Mouse (Mus musculus) CD8-positive naive resting alpha-beta T cell, adult 2 months (primary cell): ENCODE measurements at regions not wholly inside any gene's neighbourhood (a gene's known extent, or its start where the extent isn't known, plus 50 kb on each side); places are given as distances from the start of the nearest gene placed in this dataset.
"Not testable (repeated sequence)": the region's sequence is repeated elsewhere in the genome, so short reads cannot be mapped to it uniquely, and the experiment has no call there.

Experiments
- DNase-seq, 2 experiments: peaks; one replicate each; pipeline ENCODE4 v3.0.0; 2022; ENCODE audit warnings: low read depth in 2 of 2, low spot score in 2 of 2

DNA sequence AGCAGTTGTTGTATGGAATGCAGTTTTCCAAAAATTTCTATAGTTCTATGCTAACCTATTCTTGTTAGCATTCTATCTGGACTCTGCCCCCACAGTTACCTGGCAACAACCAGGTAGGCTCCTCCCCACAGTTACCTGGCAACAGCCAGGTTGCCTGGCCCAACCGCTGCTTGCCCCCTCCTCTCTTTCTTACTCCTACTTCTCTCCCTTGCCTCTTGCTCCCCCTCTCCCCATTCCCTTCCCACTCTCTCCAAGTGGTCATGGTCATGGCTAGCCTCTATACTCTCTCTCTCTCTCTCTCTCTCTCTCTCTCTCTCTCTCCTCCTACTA lies 70.4 kb upstream of the Cpsf6 start:
- no peak for DNase-seq

- DNase-seq = no peak
Measured at GRCm38 (mm10) chr10:117449416-117450239, 69.8 kb upstream of the Cpsf6 start.

DNA sequence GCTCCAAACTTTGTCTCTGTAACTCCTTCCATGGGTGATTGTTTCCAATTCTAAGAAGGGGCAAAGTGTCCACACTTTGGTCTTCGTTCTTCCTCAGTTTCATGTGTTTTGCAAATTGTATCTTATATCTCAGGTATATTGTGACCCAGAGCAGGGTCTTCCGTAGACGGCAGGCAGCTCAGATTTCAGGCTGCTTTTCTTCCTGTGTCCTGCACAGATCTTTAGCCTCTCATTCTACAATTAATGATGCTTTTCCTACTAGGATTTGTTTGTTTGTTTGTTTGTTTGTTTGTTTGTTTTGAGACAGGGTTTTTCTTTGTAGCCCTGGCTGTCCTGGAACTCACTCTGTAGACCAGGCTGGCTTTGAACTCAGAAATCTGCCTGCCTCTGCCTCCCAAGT lies 69.0 kb upstream of the Cpsf6 start:
- DNase-seq = not testable (repeated sequence)

- no peak for DNase-seq
Measured at GRCm38 (mm10) chr10:117447626-117448025, 67.8 kb upstream of the Cpsf6 start.

GRCm38 (mm10) chr10:117447206-117447605 lies 67.4 kb upstream of the Cpsf6 start:
- no peak for DNase-seq

GRCm38 (mm10) chr10:117446776-117447175 lies 67.0 kb upstream of the Cpsf6 start:
- no peak for DNase-seq

DNA sequence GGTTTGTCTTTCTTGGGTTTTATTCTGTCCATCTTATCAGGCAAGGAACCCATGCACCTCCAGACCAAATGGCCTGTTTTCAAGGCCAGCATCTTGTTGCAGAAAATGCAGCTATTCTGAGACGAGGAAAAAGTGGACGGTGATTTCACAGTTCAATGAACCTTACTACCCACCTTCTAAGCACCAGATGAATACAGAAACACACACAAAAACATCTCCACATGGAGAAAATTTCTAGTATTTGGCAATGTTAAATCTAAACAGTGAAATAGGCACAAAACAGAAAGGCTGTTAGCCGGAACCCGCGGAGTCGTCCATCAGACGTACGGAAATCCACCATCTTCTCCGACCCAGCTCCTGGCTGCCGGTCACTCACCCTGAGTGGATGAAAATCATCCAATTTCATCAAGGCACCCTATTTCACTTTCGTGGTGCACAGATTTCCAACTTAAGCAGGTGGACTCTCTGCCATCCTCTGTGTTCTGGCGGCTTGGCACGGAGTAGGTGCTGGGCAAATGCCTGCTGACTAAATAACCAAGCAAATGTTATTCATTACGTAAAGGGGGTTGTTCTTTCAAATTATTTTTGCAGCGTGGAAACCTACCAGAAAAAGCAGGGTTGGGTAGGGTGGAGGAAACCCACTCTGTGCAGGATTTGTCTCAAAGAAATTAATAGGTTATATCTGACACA lies 66.1 kb upstream of the Cpsf6 start:
- DNase-seq = no peak

DNA sequence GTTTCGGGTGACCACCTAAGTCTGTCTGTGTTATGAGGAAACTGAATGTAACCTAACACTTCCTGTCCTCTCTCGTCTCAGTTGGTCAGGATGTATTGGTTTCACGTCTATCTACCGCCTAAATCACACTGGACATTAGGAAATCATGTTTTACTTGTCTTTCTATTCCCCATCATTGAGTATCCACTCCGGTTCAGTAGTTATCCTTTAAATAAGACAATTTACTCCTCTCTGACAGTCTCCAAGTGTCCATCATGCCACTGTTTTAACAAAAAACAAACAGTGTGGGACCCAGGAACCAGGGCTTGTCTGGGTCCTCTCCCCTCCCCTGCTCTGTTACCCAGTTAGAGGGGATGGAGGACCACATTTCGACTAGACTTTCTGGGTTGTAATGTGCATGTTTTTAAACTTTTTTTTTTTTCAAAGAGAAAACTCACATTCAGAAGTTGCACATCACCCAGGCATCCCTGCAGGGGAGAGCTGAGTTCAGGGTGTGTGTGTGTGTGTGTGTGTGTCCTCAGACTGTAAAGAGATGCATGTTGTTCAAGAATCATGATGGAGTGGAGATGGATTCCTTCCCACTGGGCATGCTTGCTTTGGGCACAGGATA lies 65.5 kb upstream of the Cpsf6 start:
- no peak for DNase-seq

- DNase-seq = no peak
Measured at GRCm38 (mm10) chr10:117444761-117445160, 64.9 kb upstream of the Cpsf6 start.

DNA sequence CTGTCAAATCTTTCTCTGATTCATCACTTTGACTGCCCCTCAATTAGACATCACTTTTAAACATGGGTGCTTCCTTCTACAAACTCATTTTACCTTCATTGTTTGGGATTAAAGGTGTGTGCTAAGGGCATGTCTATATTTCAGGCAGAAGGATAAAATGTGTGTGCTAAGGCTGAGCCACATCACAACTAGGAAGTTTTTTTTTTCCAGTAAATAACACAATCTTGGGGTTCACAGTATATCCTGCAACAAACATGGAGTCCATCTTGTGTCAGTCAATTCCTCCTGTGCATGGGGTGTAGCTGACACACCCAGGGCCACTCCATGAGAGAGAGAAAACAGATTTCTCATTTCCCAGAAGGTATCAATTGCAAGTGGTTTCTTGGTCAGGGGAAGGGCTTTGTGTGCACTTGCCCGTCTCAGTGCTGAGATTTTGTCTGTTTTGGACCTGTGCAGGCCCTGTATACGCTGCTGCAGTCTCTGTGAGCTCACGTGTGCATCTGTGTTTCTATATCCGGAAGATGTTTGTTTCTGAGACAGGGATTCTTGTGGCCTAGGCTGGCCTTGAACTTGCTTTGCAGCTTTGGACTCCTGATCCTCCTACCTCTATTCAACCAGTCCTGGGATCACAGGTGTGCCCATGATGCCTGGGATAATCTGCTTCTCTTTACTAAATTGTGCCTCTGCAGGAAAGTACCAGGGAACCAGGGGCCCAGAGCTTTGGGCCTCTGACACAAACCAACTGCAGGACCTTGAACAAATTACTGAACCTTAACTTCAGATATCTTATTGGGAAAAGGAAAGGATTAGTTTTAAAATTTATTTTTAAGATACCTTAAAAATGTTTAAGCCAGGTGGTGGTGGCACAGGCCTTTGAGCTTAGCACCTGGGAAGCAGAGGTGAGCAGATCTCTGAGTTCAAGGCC lies 63.9 kb upstream of the Cpsf6 start:
- no peak for DNase-seq

- DNase-seq = no peak
Measured at GRCm38 (mm10) chr10:117441979-117442803, 62.4 kb upstream of the Cpsf6 start.

GRCm38 (mm10) chr10:117441121-117441978 lies 61.5 kb upstream of the Cpsf6 start:
- DNase-seq = no peak

DNA sequence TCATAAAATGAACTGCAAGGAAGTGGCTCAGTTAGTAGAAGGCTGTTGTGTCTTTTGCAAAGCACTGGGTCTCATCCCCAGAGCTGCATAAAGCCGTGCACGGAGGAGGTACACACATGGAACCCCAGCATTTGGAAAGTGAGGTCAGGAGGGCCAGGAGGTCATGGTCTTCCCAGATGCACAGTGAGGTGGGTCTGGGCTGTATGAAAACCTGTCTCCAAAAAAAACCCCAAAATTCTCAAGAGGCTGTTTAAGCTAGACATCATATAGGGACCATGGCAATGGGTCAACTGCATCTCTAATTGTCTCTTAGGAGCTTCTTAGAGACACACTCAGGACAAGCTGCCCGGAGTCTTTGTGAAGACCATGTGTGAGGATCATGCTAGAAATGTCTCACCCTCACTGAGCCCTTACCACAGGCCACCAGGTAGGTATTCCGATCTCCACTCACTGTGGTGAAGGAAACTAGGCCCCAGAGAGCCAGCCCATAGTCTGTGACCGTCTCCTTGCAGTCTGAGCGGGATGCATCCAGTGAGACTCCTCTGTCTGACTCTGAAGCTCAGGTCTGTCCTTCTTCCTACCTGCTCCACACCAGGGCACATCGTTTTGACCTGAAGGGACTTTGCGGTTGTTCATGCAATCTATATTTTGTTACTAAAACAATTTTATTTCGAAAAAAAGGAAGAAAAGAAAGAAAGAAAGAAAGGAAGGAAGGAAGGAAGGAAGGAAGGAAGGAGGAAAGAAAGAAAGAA lies 60.6 kb upstream of the Cpsf6 start:
- DNase-seq = no peak

GRCm38 (mm10) chr10:117439206-117440110 lies 59.6 kb upstream of the Cpsf6 start:
- no peak for DNase-seq

DNA sequence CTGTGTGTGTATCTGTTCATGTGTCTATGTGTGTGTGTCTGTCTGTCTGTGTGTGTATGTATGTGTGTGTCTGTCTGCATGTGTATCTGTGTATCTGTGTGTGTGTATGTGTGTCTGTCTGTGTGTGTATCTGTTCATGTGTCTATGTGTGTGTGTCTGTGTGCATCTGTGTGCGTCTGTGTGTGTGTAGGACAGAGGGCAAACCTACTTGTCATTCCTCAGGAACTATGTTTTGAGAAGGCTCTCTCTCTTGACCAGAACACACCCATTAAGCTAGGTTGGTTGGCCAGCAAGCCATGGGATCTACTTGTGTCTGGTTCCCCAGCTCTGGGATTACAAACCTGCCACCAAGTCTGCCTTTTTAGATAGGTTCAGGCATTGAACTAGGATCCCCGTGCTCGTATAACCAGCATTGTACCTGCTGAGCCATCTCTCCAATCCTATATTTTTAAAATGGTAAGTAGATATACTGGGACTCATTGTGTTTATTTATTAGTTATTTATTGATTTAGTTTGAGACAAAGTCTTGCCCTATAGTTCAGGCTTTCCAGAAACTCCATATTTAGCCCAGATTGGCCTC lies 58.9 kb upstream of the Cpsf6 start:
- no peak for DNase-seq

GRCm38 (mm10) chr10:117437970-117438369 lies 58.2 kb upstream of the Cpsf6 start:
- no peak for DNase-seq
